Mouse (Mus musculus) liver, embryonic 14.5 days (tissue): ENCODE measurements around the gene Cd68. TPM values are rescaled to one million over a fixed set of nuclear protein-coding genes. Genes with fewer than 3 reads are reported as not detected.
"Not testable (repeated sequence)": the region's sequence is repeated elsewhere in the genome, so short reads cannot be mapped to it uniquely, and the experiment has no call there.

Experiments
- ATAC-seq: fragments of 200-750 bp; cut with Nextera tagmentation; 2 replicates; pipeline ENCODE4 v1.8.0; 2017; ENCODE audit warnings: moderate number of reproducible peaks, mild to moderate bottlenecking, moderate library complexity; ENCODE audit not compliant: insufficient read depth
- DNase-seq, 3 experiments: peaks; one replicate each; pipeline ENCODE4 v3.0.0-alpha.2; 2012 to 2013; ENCODE audit warnings: low read depth in 3 of 3, low spot score in 3 of 3
- H3K27ac ChIP-seq: fragments of 300-500 bp; sonication (generic); 2 replicates; pipeline ENCODE4 v1.5.1; 2014; ENCODE audit warnings: moderate library complexity, mild to moderate bottlenecking, control low read depth, inconsistent platforms
- H3K27me3 ChIP-seq: fragments of 300-500 bp; sonication (generic); 2 replicates; pipeline ENCODE4 v1.6.1; 2014; ENCODE audit warnings: mild to moderate bottlenecking, low read length, moderate library complexity; ENCODE audit not compliant: control insufficient read depth, insufficient read depth
- H3K36me3 ChIP-seq: fragments of 300-500 bp; sonication (generic); replicated peaks from 2 replicates; pipeline ENCODE4 v1.6.1; 2014; ENCODE audit warnings: low read depth; ENCODE audit not compliant: control insufficient read depth, insufficient read depth
- H3K4me1 ChIP-seq, 2 experiments: fragments of 200-500 bp in 1 of 2; fragments of 300-500 bp in 1 of 2; sonication (generic) in 1 of 2; replicated peaks; 2 replicates each; pipeline ENCODE4 v1.6.1; 2012 to 2014; ENCODE audit warnings: antibody characterized with exemption in 1 of 2, inconsistent platforms in 1 of 2, low read length in 1 of 2; ENCODE audit not compliant: control insufficient read depth in 2 of 2, insufficient read depth in 2 of 2
- H3K4me2 ChIP-seq: fragments of 300-500 bp; sonication (generic); 2 replicates; pipeline ENCODE4 v1.6.1; 2014; ENCODE audit warnings: low read depth, mild to moderate bottlenecking, control low read depth, moderate library complexity
- H3K4me3 ChIP-seq, 2 experiments: fragments of 200-500 bp in 1 of 2; fragments of 300-500 bp in 1 of 2; sonication (generic) in 1 of 2; 2 replicates each; pipeline ENCODE4 v1.5.1; 2012 to 2014; ENCODE audit warnings: low read depth in 2 of 2, low read length in 2 of 2, mild to moderate bottlenecking in 2 of 2, control low read depth in 1 of 2, inconsistent platforms in 1 of 2, moderate library complexity in 1 of 2; ENCODE audit not compliant: insufficient read depth in 1 of 2
- H3K9ac ChIP-seq: fragments of 300-500 bp; sonication (generic); replicated peaks from 2 replicates; pipeline ENCODE4 v1.6.1; 2014; ENCODE audit warnings: mild to moderate bottlenecking, control low read depth, moderate library complexity
- H3K9me3 ChIP-seq: fragments of 300-500 bp; sonication (generic); 2 replicates; pipeline ENCODE4 v1.6.1; 2016; ENCODE audit warnings: low read length, mixed read lengths; ENCODE audit not compliant: control insufficient read depth
- CTCF ChIP-seq: IDR thresholded peaks from 2 replicates; pipeline ENCODE4 v1.5.1; 2016; ENCODE audit warnings: antibody characterized with exemption, low read depth, control low read depth
- EP300 ChIP-seq: IDR thresholded peaks from 2 replicates; pipeline ENCODE4 v1.6.1; 2016; ENCODE audit warnings: antibody characterized with exemption, low read depth
- WGBS: fragments of 180-500 bp; shearing (Covaris S2); extraction: QIAGEN DNeasy Blood & Tissue Kit; methylation state at CpG from one replicate; pipeline ENCODE4 v1.1.7; 2014; ENCODE audit not compliant: insufficient replicate concordance; 5-methylcytosine and 5-hydroxymethylcytosine counted together
- polyA plus RNA-seq, 2 experiments: library from polyadenylated mRNA; depleted of rRNA in 1 of 2; stranded (reverse) in 1 of 2; unstranded in 1 of 2; fragments of >200 nt; fragmentation: Nextera tagmentation in 1 of 2; extraction: Ambion mirVana in 1 of 2; gene quantifications; 2 replicates each; pipeline versions ENCODE4 v1.2.1 to v1.2.3; 2012 to 2014

The Cd68 gene
- polyA plus RNA-seq, 2 experiments = 9.4 to 18.9 TPM

DNA sequence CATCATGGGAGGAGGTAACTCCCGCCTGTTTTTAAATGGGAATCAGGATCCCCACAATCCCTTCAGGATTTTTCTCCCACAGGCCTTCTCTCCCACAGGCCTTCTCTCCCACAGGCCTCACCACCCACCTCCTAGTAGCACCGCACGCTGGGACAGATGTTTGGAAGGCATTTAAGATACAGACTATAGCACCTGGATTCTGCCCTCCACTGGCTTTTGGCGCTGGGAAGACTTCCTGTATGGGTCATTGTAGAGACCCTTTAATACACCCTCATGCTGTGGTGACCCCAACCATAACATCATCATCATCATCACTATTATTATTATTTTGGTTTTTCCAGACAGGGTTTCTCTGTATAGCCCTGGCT lies 41.5 kb upstream of the Cd68 start:
- H3K4me1 ChIP-seq = peaks cover 12 to 16% of the 10 kb centered on the region in 2 experiments
- no peaks in the 10 kb centered on the region for H3K36me3 ChIP-seq
- H3K27me3 ChIP-seq = no peaks in the 10 kb centered on the region
- ATAC-seq (no peak), DNase-seq (no peak)
- no peak overlapping the region for H3K4me3 ChIP-seq
- TF ChIP-seq CTCF = no peak
- no peak for TF ChIP-seq EP300
- no peak overlapping the region for H3K9ac ChIP-seq
- H3K27ac ChIP-seq = no peak overlapping the region
- no peak overlapping the region for H3K4me2 ChIP-seq
- 79% methylated on average over 4 of the region's 4 CpGs for WGBS
- no peaks in the 10 kb centered on the region for H3K9me3 ChIP-seq

DNA sequence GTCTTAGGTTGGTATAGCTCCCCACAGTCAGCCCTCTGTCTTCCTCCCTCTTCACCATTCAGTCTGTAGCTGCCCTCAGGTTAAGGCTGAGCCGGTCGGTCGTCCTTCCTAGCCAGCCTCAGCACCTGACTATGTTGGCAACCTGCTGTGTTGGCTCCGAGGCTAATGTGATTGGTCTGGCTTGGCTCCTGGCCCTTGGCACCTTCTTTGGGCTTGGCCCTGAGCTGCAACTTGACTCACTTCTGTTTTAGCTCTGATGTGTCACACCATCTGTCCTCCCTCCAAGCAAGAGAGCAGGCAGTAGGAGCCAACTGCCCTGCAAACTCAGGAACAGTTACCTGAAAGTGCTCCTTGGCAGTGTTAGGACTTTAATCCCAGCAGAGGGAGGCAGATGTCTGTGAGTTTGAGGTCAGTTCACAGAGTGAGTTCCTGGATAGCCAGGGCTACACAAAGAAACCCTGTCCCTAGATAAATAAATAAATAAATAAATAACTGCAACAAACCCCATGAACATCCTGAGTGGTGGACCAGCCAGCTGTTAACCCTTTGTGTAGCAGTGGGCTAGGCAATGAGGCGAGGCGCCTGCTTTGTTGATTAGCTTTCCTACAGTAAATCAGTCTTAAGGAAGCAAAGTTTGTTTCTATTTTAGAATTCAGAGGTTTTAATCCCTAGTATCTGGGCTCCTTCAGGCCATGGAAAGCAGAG lies 41.0 kb upstream of the Cd68 start:
- Histone ChIP-seq H3K9me3 (no peaks in the 10 kb centered on the region), H3K27me3 (no peaks in the 10 kb centered on the region), H3K4me2 (no peak overlapping the region), H3K4me1 (peaks cover 12 to 16% of the 10 kb centered on the region in 2 experiments), H3K36me3 (no peaks in the 10 kb centered on the region), H3K27ac (no peak overlapping the region), H3K9ac (no peak overlapping the region), H3K4me3 (no peak overlapping the region)
- no peak for TF ChIP-seq CTCF
- TF ChIP-seq EP300 = no peak
- WGBS = 56% methylated on average over 6 of the region's 6 CpGs
- ATAC-seq (no peak), DNase-seq (no peak)

DNA sequence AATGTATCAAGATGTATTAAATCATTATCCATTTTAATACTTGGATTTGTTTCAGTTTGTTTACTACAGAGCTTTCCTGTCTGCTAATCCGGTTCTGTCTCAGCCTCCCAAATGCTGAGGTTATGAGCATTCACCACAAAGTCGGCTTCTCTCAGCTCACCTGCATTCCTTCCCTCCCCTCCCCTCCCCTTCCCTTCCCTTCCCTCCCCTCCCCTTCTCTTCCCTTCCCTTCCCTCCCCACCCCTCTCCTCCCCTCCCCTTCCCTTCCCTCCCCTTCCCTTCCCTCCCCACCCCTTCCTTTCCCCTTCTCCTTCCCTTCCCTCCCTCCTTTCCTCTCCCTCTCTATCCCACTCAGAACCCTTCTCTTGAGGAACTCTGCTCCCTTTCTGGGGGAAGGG lies 38.7 kb upstream of the Cd68 start:
- no peak for TF ChIP-seq CTCF
- TF ChIP-seq EP300 = no peak
- 33% methylated on average over 2 of the region's 2 CpGs for WGBS
- H3K4me3 ChIP-seq = no peak overlapping the region
- no peak overlapping the region for H3K27ac ChIP-seq
- ATAC-seq (no peak), DNase-seq (no peak)
- peaks cover under 1 to 10% of the 10 kb centered on the region in 2 experiments; a peak in 3 of 4 replicates for H3K4me1 ChIP-seq
- no peaks in the 10 kb centered on the region for H3K36me3 ChIP-seq
- no peaks in the 10 kb centered on the region for H3K27me3 ChIP-seq
- H3K4me2 ChIP-seq = no peak overlapping the region
- no peak overlapping the region for H3K9ac ChIP-seq
- H3K9me3 ChIP-seq = no peaks in the 10 kb centered on the region

DNA sequence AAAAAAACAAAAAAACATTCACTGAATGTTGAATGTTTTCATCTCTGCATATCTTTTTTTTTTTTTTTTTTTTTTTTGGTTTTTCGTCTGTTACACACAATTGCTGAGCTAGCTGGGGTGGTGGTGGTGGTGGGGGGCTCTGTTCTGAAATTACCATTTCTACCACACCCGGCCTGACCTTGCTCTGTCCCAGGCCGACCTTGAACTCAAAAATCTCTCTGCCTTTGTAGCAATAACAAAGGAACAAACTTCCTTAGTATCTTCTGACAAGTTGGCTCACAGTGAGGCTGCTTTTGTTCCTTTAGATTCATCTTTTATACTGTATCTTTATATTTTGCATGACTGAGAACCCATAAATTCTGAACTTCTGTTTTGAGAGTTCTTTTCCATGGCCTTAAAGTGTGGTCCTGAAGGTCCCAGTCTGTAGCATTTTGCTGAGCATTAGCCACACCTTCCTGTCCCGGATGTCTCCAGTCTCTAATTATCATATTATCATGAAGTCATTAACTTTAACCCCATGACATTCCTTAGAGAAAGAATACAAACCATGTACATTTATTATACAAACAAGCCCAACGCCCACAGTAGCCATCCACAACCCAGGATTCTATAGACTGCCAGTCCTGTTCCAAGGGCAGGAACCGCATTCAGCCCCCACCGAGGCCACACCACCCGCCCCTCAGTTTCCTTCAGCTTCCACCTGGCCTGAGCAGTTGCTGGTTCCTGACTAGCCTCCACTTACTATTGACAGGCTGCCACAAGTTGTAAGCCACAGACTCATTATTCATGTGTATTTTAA lies 38.1 kb upstream of the Cd68 start:
- Histone ChIP-seq H3K4me1 (peaks cover 0 to 11% of the 10 kb centered on the region in 2 experiments; a peak in 2 of 4 replicates), H3K27ac (no peak overlapping the region), H3K4me3 (no peak overlapping the region), H3K4me2 (no peak overlapping the region), H3K9me3 (no peaks in the 10 kb centered on the region), H3K9ac (no peak overlapping the region), H3K27me3 (no peaks in the 10 kb centered on the region), H3K36me3 (no peaks in the 10 kb centered on the region)
- ATAC-seq (no peak), DNase-seq (no peak)
- 54% methylated on average over 8 of the region's 8 CpGs for WGBS
- TF ChIP-seq EP300 (no peak), CTCF (no peak)

DNA sequence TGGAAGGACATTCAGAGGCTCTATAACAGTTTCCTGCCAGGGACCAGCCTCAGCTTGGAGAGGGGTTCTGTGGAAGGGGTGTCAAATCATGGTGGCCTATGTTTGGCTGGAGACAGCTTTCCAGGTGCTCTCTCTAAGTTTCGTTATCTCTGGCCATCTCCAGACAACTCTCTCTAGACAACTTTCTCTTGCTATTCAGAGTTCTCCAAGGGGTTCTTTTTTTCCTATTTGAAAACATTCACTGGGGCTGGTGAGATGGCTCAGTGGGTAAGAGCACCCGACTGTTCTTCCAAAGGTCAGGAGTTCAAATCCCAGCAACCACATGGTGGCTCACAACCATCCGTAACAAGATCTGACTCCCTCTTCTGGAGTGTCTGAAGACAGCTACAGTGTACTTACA lies 37.4 kb upstream of the Cd68 start:
- not testable (repeated sequence) for H3K4me1 ChIP-seq, H3K36me3 ChIP-seq, ATAC-seq, DNase-seq, H3K27ac ChIP-seq, H3K27me3 ChIP-seq, H3K9me3 ChIP-seq, H3K4me3 ChIP-seq, H3K4me2 ChIP-seq, H3K9ac ChIP-seq
- WGBS = 71% methylated on average over 2 of the region's 3 CpGs

DNA sequence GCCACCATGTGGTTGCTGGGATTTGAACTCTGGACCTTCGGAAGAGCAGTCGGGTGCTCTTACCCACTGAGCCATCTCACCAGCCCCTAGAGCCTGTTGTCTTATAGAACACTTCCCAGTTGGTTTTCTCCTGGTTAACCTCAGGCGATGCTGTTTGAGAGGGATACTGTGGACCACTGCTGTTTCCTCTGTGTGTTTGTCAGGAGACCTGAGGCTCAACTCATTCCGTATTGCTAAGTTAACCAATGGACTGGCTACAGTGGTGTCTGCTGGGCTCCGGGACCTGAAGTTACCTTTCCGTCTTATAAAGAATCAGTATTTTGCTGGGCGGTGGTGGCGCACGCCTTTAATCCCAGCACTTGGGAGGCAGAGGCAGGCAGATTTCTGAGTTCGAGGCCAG lies 36.9 kb upstream of the Cd68 start:
- not testable (repeated sequence) for H3K4me3 ChIP-seq, DNase-seq, H3K4me2 ChIP-seq, H3K27ac ChIP-seq, H3K27me3 ChIP-seq, H3K36me3 ChIP-seq, H3K4me1 ChIP-seq, ATAC-seq, H3K9me3 ChIP-seq, H3K9ac ChIP-seq
- WGBS = 82% methylated on average over 10 of the region's 10 CpGs
